Mouse (Mus musculus) heart, adult 9 months (tissue): Measurements from ENCODE around the gene Fer.

ENCODE experiments used
- DNase-seq, 2 experiments: peaks; one replicate each; pipeline ENCODE4 v3.0.0; 2022; ENCODE audit warnings: low spot score in 2 of 2

Gene Fer

DNA sequence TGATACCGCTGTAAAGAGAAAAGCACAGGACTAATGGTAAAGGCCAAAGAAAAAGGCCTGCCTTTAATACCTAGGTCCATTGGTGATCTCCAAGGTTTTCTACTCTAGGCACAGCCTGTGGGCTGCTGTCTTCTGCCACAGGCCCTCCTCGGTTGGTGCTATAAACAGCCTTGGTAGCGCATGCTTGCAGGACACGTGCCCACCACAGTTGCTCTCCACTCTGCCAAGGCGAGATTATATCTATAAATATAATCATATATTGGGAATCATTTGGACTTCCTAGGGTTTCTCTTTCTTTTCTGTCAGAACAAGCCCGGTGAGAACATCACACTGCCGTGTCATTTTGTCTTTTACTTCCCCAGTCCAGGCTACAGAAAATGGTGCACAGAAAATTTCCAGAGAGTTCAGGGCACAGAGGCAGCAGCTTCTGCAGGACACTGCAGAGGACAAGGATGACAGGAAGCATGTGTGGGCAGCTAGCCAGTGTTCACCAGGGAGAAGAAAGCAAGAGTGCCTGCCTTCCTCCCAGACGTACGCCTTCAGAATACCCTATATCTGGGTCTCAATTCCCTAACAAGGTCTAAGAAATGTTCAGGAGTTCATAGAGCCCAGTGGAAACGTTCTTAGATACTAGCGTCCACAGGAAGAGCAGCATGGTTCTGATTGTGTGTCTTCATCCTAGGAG is 276.5 kb downstream of the Fer start:
- no peak for DNase-seq

- no peak for DNase-seq
These were observed 277.4 kb downstream of the Fer start for GRCm38 (mm10) chr17:64140063-64140850.

DNA sequence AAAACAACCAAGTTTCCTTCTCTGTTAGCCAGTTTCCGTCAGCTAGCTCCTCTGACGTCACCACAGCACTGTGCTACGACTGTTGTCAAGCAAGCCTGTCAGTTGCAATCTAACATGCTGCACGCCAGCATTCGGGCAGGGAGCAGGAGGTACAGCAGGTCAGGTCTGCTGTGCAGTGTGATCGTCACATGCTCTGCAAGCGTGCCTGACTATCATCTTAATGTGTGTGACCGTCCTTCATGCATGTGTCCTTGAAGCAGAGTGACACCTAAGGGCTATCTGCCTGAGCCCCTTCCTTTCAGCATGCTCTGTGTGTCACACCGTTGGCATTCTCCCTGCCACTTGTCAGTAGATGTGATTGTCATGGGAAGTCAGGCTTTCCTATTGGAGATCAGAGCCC is 279.0 kb downstream of the Fer start:
- DNase-seq = peak; percentile 15 to 37

- DNase-seq = no peak
These were observed 283.5 kb downstream of the Fer start for GRCm38 (mm10) chr17:64146409-64146808.

DNA sequence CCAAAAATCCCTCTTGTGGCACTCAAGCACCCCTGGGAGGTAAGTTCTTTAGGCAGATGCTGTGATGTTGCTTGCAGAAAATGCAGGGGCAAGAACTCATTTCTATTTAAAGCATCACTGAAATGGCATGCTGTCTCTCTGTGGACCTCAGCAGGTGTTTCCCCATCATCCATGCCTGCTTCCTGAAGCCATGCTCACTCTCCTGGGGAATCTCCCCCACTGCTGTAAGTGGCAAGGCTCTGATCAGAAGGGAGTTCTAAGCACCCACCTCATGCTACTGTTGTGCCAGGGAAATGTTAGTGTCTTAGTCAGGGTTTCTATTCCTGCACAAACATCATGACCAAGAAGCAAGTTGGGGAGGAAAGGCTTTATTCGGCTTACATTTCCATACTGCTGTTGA is 287.9 kb downstream of the Fer start:
- no peak for DNase-seq

DNA sequence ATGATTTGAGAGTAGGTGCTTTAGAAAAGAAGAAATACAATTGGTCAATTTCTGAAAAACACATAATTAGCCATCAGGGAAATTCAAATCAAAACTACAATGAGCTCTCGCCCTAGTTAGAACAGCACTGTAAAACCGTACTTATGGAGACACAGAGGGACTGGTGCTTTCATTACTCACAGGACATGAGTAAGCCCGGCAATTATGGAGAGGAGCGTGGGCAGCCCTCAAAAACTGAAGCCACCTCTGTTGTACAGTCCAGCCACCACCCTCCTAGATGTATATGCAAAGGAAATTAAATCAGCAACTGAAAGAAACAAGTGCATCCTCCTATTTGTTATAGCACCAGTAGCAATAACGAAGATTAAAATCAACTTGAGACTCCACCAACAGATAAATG is 304.9 kb downstream of the Fer start:
- DNase-seq = no peak

- DNase-seq = no peak
These were observed 307.2 kb downstream of the Fer start for GRCm38 (mm10) chr17:64170019-64170418.

GRCm38 (mm10) chr17:64172474-64172873 is 309.6 kb downstream of the Fer start:
- no peak for DNase-seq

GRCm38 (mm10) chr17:64180546-64180945 is 317.7 kb downstream of the Fer start:
- no peak for DNase-seq

DNA sequence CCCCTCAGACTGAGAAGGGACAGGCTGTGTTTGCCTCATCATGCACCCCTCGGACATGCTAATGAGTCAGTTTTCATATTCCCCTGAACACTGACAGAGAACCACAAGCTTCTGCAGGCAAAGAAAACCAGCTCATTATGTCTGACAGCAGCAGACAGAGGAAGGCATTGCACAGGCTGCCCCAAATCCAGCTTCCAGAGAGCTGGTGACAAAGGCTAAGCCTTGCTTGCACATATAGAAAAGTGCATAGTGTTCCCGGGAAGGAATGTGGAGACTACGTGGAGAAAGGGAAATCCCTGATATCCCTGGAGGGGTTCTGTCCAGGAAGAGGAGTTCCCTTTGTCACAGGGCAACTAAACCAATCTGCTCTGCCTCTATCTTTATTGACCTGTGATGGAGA is 318.4 kb downstream of the Fer start:
- no peak for DNase-seq

- DNase-seq = no peak
These were observed 319.7 kb downstream of the Fer start for GRCm38 (mm10) chr17:64182599-64182998.

DNA sequence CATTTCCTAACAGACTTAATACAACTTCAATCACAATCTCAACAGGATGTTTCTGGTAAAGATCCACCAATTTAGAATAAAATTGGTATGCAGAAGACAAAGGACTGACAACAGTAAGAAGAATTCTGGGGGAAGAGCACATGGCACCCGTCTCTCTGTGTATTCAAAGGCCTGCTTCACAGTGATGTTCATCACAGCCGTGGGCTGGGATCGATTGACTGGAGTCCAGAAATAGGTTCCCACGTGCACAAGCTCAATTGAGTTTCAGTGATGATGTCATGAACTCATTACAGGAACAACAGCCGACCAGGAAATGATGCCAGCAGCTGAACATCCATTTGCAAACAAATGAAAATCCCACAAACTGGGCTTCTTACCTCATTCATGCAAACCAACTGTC is 320.3 kb downstream of the Fer start:
- no peak for DNase-seq
